Mouse (Mus musculus) embryo, embryonic 10.5 days (tissue): ENCODE data around the gene Rpa2.
"Not testable (repeated sequence)": the region's sequence is repeated elsewhere in the genome, so short reads cannot be mapped to it uniquely, and the experiment has no call there.

Experiments
- DNase-seq: peaks from one replicate; pipeline ENCODE4 v3.0.0-alpha.2; 2015; ENCODE audit warnings: low spot score

Gene Rpa2

GRCm38 (mm10) chr4:132767914-132768876 is at the start of gene Rpa2:
TSS of gene Rpa2 (plus strand) at chr4:132768332.
- peak; percentile 100 for DNase-seq

GRCm38 (mm10) chr4:132728233-132728632 is 39.9 kb upstream of the Rpa2 start:
- no peak for DNase-seq

- no peak for DNase-seq
Observed at GRCm38 (mm10) chr4:132731616-132732015, 36.5 kb upstream of the Rpa2 start.

GRCm38 (mm10) chr4:132732148-132732684 is 35.9 kb upstream of the Rpa2 start, which contains the start of gene Xkr8:
TSS of gene Xkr8 (minus strand) at chr4:132732546.
- DNase-seq: peak; percentile 92

GRCm38 (mm10) chr4:132733071-132733770 is 34.9 kb upstream of the Rpa2 start:
- no peak for DNase-seq

GRCm38 (mm10) chr4:132734766-132735165 is 33.4 kb upstream of the Rpa2 start:
- DNase-seq: no peak

GRCm38 (mm10) chr4:132735389-132735788 is 32.7 kb upstream of the Rpa2 start:
- no peak for DNase-seq

- no peak for DNase-seq
Observed at GRCm38 (mm10) chr4:132735894-132736293, 32.2 kb upstream of the Rpa2 start.

- not testable (repeated sequence) for DNase-seq
Observed at GRCm38 (mm10) chr4:132737154-132737553, 31.0 kb upstream of the Rpa2 start.

- DNase-seq: no peak
Observed at GRCm38 (mm10) chr4:132741491-132741890, 26.6 kb upstream of the Rpa2 start.

GRCm38 (mm10) chr4:132743992-132744911 is 23.9 kb upstream of the Rpa2 start:
- no peak for DNase-seq

GRCm38 (mm10) chr4:132746911-132747517 is 21.1 kb upstream of the Rpa2 start:
- no peak for DNase-seq

- no peak for DNase-seq
Observed at GRCm38 (mm10) chr4:132747664-132748259, 20.4 kb upstream of the Rpa2 start.

GRCm38 (mm10) chr4:132748778-132749177 is 19.4 kb upstream of the Rpa2 start:
- DNase-seq: no peak

- no peak for DNase-seq
Observed at GRCm38 (mm10) chr4:132749258-132749982, 18.7 kb upstream of the Rpa2 start.

- no peak for DNase-seq
Observed at GRCm38 (mm10) chr4:132752992-132753391, 15.1 kb upstream of the Rpa2 start.

- peak; percentile 89 for DNase-seq
Observed at GRCm38 (mm10) chr4:132756974-132757373, 11.2 kb upstream of the Rpa2 start, which contains the start of gene Smpdl3b. TSS of gene Smpdl3b (minus strand) at chr4:132757252.

GRCm38 (mm10) chr4:132757633-132758351 is 10.3 kb upstream of the Rpa2 start:
- no peak for DNase-seq

GRCm38 (mm10) chr4:132760296-132760695 is 7.8 kb upstream of the Rpa2 start:
- no peak for DNase-seq
